Mouse (Mus musculus) forebrain, embryonic 11.5 days (tissue): ENCODE results near the gene Fbxo21. TPM values are rescaled to one million over a fixed set of nuclear protein-coding genes. Genes with fewer than 3 reads are reported as not detected.

ENCODE experiments used
- ATAC-seq: fragments of 200-750 bp; cut with Nextera tagmentation; replicated peaks from 2 replicates; pipeline ENCODE4 v1.8.0; 2017; ENCODE audit warnings: moderate TSS enrichment; ENCODE audit not compliant: low FRiP score
- DNase-seq: peaks from one replicate; pipeline ENCODE4 v3.0.0-alpha.2; 2017; ENCODE audit warnings: low spot score
- H3K27ac ChIP-seq: fragments of 300-500 bp; sonication (generic); 2 replicates; pipeline ENCODE4 v1.5.1; 2014; ENCODE audit warnings: low read depth, low read length
- H3K27me3 ChIP-seq: fragments of 300-500 bp; sonication (generic); 2 replicates; pipeline ENCODE4 v1.6.1; 2014; ENCODE audit warnings: mild to moderate bottlenecking, low read length, mixed read lengths; ENCODE audit not compliant: control insufficient read depth, insufficient read depth
- H3K36me3 ChIP-seq: fragments of 300-500 bp; sonication (generic); 2 replicates; pipeline ENCODE4 v1.6.1; 2014; ENCODE audit warnings: mild to moderate bottlenecking, low read length, moderate library complexity, mixed read lengths; ENCODE audit not compliant: control insufficient read depth, insufficient read depth
- H3K4me1 ChIP-seq: fragments of 300-500 bp; sonication (generic); replicated peaks from 2 replicates; pipeline ENCODE4 v1.6.1; 2014; ENCODE audit warnings: low read length, mixed read lengths; ENCODE audit not compliant: control insufficient read depth, insufficient read depth
- H3K4me2 ChIP-seq: fragments of 300-500 bp; sonication (generic); 2 replicates; pipeline ENCODE4 v1.6.1; 2014; ENCODE audit warnings: low read depth, mild to moderate bottlenecking, low read length, moderate library complexity, mixed read lengths; ENCODE audit not compliant: severe bottlenecking
- H3K4me3 ChIP-seq: fragments of 300-500 bp; sonication (generic); 2 replicates; pipeline ENCODE4 v1.5.1; 2014; ENCODE audit warnings: low read depth, low read length
- H3K9ac ChIP-seq: fragments of 300-500 bp; sonication (generic); 2 replicates; pipeline ENCODE4 v1.6.1; 2014; ENCODE audit warnings: low read length
- H3K9me3 ChIP-seq: fragments of 300-500 bp; sonication (generic); 2 replicates; pipeline ENCODE4 v1.6.1; 2016; ENCODE audit warnings: low read length, mixed read lengths; ENCODE audit not compliant: control insufficient read depth
- WGBS: fragments of 180-500 bp; shearing (Covaris S2); extraction: QIAGEN DNeasy Blood & Tissue Kit; methylation state at CpG from one replicate; pipeline ENCODE4 v1.1.7; 2014; 5-methylcytosine and 5-hydroxymethylcytosine counted together
- polyA plus RNA-seq: library from polyadenylated mRNA; unstranded; fragments of >200 nt; fragmentation: Nextera tagmentation; extraction: Ambion mirVana; gene quantifications from 2 replicates; pipeline ENCODE4 v1.2.1, GENCODE M21; 2014

The Fbxo21 gene
- polyA plus RNA-seq, 1 experiment from 2014 or later = 122 TPM

GRCm38 (mm10) chr5:117987891-117988290 is 11.4 kb downstream of the Fbxo21 start:
- H3K4me3 ChIP-seq = no peak overlapping the region
- ATAC-seq = no peak
- no peaks in the 10 kb centered on the region for H3K27me3 ChIP-seq
- DNase-seq = no peak
- peaks cover 19% of the 10 kb centered on the region; the same call in 1 of the 2 replicates for H3K36me3 ChIP-seq
- H3K4me2 ChIP-seq = no peak overlapping the region
- H3K9ac ChIP-seq = no peak overlapping the region
- WGBS = 95% methylated on average over 3 of the region's 3 CpGs
- no peaks in the 10 kb centered on the region for H3K9me3 ChIP-seq
- H3K4me1 ChIP-seq = no peaks in the 10 kb centered on the region
- H3K27ac ChIP-seq = no peak overlapping the region

- whole genome bisulfite sequencing = 94% methylated on average over 9 of the region's 9 CpGs
- no peak for DNase-seq
- H3K9me3 ChIP-seq = no peaks in the 10 kb centered on the region
- no peak overlapping the region for H3K4me2 ChIP-seq
- peaks cover 19% of the 10 kb centered on the region; the same call in 1 of the 2 replicates for H3K36me3 ChIP-seq
- H3K27ac ChIP-seq = no peak overlapping the region
- H3K27me3 ChIP-seq = no peaks in the 10 kb centered on the region
- no peak overlapping the region for H3K4me3 ChIP-seq
- H3K4me1 ChIP-seq = no peaks in the 10 kb centered on the region
- H3K9ac ChIP-seq = no peak overlapping the region
- no peak for ATAC-seq
Observed at GRCm38 (mm10) chr5:117988367-117988766, 11.8 kb downstream of the Fbxo21 start.

- Histone ChIP-seq H3K9ac (no peak overlapping the region), H3K4me1 (no peaks in the 10 kb centered on the region), H3K9me3 (no peaks in the 10 kb centered on the region), H3K36me3 (peaks cover 22% of the 10 kb centered on the region; the same call in 1 of the 2 replicates), H3K4me3 (no peak overlapping the region), H3K27ac (no peak overlapping the region), H3K4me2 (no peak overlapping the region), H3K27me3 (no peaks in the 10 kb centered on the region)
- no peak for DNase-seq
- no peak for ATAC-seq
- 93% methylated on average over 6 of the region's 6 CpGs for WGBS
Observed at GRCm38 (mm10) chr5:117989773-117990172, 13.2 kb downstream of the Fbxo21 start.

GRCm38 (mm10) chr5:117990957-117991356 is 14.4 kb downstream of the Fbxo21 start:
- Histone ChIP-seq H3K9ac (no peak overlapping the region), H3K4me1 (no peaks in the 10 kb centered on the region), H3K4me2 (no peak overlapping the region), H3K9me3 (no peaks in the 10 kb centered on the region), H3K27me3 (no peaks in the 10 kb centered on the region), H3K36me3 (peaks cover 34% of the 10 kb centered on the region; the same call in 1 of the 2 replicates), H3K27ac (no peak overlapping the region), H3K4me3 (no peak overlapping the region)
- 87% methylated on average over 3 of the region's 3 CpGs for WGBS
- DNase-seq (no peak), ATAC-seq (no peak)

GRCm38 (mm10) chr5:117993550-117993949 is 17.0 kb downstream of the Fbxo21 start:
- H3K4me3 ChIP-seq = no peak overlapping the region
- ATAC-seq = no peak

GRCm38 (mm10) chr5:117995372-117995901 is 18.9 kb downstream of the Fbxo21 start:
- DNase-seq (no peak), ATAC-seq (no peak)
- WGBS = 93% methylated on average over 8 of the region's 8 CpGs

More at GRCm38 (mm10) chr5:117993550-117993949, 17.0 kb downstream of the Fbxo21 start:
- no peaks in the 10 kb centered on the region for H3K4me1 ChIP-seq
- no peak overlapping the region for H3K27ac ChIP-seq
- no peaks in the 10 kb centered on the region for H3K9me3 ChIP-seq
- no peak for DNase-seq
- H3K36me3 ChIP-seq = peaks cover 48% of the 10 kb centered on the region; the same call in 1 of the 2 replicates
- H3K27me3 ChIP-seq = no peaks in the 10 kb centered on the region
- H3K9ac ChIP-seq = no peak overlapping the region
- WGBS = 95% methylated on average over 6 of the region's 6 CpGs
- H3K4me2 ChIP-seq = no peak overlapping the region

GRCm38 (mm10) chr5:117995911-117996310 is 19.4 kb downstream of the Fbxo21 start:
- ATAC-seq (no peak), DNase-seq (no peak)
- H3K4me2 ChIP-seq = no peak overlapping the region
- 94% methylated on average over 6 of the region's 6 CpGs for WGBS
- no peaks in the 10 kb centered on the region for H3K27me3 ChIP-seq
- H3K4me1 ChIP-seq = no peaks in the 10 kb centered on the region
- no peak overlapping the region for H3K4me3 ChIP-seq
- H3K9ac ChIP-seq = no peak overlapping the region
- no peaks in the 10 kb centered on the region for H3K9me3 ChIP-seq
- peaks cover 47% of the 10 kb centered on the region for H3K36me3 ChIP-seq
- H3K27ac ChIP-seq = no peak overlapping the region

More at GRCm38 (mm10) chr5:117995372-117995901, 18.9 kb downstream of the Fbxo21 start:
- Histone ChIP-seq H3K9ac (no peak overlapping the region), H3K27me3 (no peaks in the 10 kb centered on the region), H3K9me3 (no peaks in the 10 kb centered on the region), H3K4me3 (no peak overlapping the region), H3K27ac (no peak overlapping the region), H3K4me2 (no peak overlapping the region), H3K4me1 (no peaks in the 10 kb centered on the region), H3K36me3 (peaks cover 50% of the 10 kb centered on the region)

- DNase-seq = no peak
- Histone ChIP-seq H3K9me3 (no peaks in the 10 kb centered on the region), H3K4me2 (no peak overlapping the region), H3K4me1 (no peaks in the 10 kb centered on the region), H3K27ac (no peak overlapping the region), H3K9ac (no peak overlapping the region), H3K27me3 (no peaks in the 10 kb centered on the region), H3K4me3 (no peak overlapping the region), H3K36me3 (peaks cover 46% of the 10 kb centered on the region)
- ATAC-seq = no peak
- 89% methylated on average over 6 of the region's 6 CpGs for WGBS
Observed at GRCm38 (mm10) chr5:117996581-117996980, 20.1 kb downstream of the Fbxo21 start.

- no peak overlapping the region for H3K4me3 ChIP-seq
- no peaks in the 10 kb centered on the region for H3K27me3 ChIP-seq
- H3K36me3 ChIP-seq = peaks cover 52% of the 10 kb centered on the region
- 43% methylated on average over 10 of the region's 10 CpGs for WGBS
- no peak overlapping the region for H3K27ac ChIP-seq
- no peak overlapping the region for H3K9ac ChIP-seq
- ATAC-seq (no peak), DNase-seq (no peak)
- no peaks in the 10 kb centered on the region for H3K9me3 ChIP-seq
- no peaks in the 10 kb centered on the region for H3K4me1 ChIP-seq
- no peak overlapping the region for H3K4me2 ChIP-seq
Observed at GRCm38 (mm10) chr5:117997434-117997970, 21.0 kb downstream of the Fbxo21 start.
